Mouse (Mus musculus): Measurements from ENCODE around the gene Gm20908. TPM values are rescaled to one million over a fixed set of nuclear protein-coding genes. Genes with fewer than 3 reads are reported as not detected.
"Not testable (repeated sequence)": the region's sequence is repeated elsewhere in the genome, so short reads cannot be mapped to it uniquely, and the experiment has no call there.

Gene Gm20908
- not detected in 2 replicates for polyA plus RNA-seq (2014; fragmentation: Nextera tagmentation; extraction: Ambion mirVana)

DNA sequence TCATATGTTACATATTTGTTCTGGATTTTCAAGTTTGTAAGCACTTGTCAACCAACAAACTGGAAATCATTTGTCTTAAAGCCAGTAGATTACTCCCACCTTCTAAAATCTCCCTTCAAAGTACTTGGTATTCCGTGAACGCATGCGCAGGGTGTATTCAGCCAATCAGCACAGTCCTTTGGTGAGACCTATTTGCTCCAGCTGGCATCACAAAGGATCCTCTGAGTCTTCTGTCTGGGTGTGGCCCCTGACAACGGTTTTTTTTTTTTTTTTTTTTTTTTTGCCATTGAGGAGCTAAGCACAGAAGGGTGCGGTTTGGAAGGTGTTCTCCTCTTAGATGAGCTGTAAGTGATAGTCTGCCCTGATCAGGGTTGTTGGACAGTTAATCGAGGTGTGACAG, at the start of gene Gm20908:
Gm20908 (plus strand) TSS at position 301 of the 400 bp plus-strand sequence.
- not testable (repeated sequence) for H3K27me3 ChIP-seq (ENCODE audit: control insufficient read depth, insufficient read depth, low read length); H3K36me3 ChIP-seq (ENCODE audit: control insufficient read depth, insufficient read depth, low read length); H3K9me3 ChIP-seq (ENCODE audit: control insufficient read depth, low read length); H3K4me2 ChIP-seq (replicated peaks; ENCODE audit: low read depth, low read length); H3K4me3 ChIP-seq (ENCODE audit: low read depth, low read length); H3K27ac ChIP-seq (ENCODE audit: low read depth, low read length); H3K4me1 ChIP-seq (replicated peaks; ENCODE audit: control insufficient read depth, insufficient read depth, low read length); DNase-seq (ENCODE audit: low spot score); H3K9ac ChIP-seq (ENCODE audit: low read depth, low read length); ATAC-seq (ENCODE audit: low FRiP score)
- no CpG with 5 or more reads among the region's 6 CpGs for WGBS

All from hindbrain, embryonic 11.5 days (tissue).